Mouse (Mus musculus): ENCODE results near the gene Satb2. TPM values are rescaled to one million over a fixed set of nuclear protein-coding genes. Genes with fewer than 3 reads are reported as not detected.

Satb2 gene
- total and polyA plus RNA-seq, 3 experiments: 2.0 to 3.9 (median 2.1) TPM

DNA sequence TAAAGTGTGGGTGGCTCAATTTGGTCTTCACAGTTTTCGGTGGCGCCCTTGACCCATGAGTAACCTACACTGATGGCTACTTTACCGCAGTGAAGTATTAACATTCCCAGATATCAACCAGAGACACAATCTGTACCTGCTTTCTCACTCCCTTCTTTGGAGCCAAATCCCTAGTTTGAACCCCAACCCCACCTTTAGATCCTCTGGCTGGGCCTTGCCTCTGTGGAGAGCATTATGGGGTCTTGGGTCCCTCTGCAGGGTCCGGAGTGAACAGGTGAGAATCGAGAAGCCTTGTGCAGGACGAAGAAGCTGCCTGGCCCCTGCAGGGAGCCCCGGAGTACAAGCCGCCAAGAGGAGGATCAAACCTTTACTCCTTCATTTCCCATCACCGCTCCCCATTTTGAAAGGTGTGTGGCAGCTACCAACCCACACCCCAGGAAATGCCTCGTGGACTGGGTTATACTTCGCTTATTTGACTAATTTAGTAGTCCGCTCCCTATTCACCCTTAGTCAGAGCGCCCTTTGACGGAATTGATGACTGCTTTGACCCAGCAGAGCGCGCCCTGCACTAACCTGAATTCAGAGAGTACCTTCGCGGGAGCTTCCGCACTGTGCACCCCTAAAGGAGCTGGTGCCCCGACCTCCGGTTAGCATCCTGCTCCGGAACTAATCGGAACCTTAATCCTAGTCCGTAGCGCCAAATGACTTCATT is 5.5 kb upstream of the Satb2 start (continued):
- no peak for TF ChIP-seq HCFC1 (IDR thresholded peaks at IDR 0.05; ENCODE audit: low read depth, low read length)
- no peak for TF ChIP-seq POLR2A (IDR thresholded peaks at IDR 0.05; ENCODE audit: low read depth, low read length)

DNA sequence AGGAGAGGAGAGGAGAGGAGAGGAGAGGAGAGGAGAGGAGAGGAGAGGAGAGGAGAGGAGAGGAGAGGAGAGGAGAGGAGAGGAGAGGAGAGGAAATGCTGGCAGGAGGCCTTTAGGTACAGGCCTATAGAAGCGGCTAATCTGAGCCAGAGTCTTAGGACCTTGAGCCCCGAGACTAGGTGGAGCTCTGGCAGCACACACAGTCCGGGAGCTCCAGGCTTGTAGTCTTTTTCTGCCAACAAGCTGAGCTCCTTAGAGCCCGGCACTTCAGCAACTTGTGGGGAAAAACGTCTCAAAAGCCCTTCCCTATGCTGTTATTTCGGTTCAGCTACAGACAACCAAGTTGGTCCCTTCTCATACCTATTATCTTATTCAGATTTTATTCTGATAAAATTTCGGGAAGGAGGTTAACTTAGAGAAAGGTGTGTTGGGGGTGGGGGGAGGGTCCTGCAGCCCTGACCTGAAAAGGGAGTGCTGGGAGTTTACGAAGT is 4.7 kb upstream of the Satb2 start:
- Histone ChIP-seq H3K79me2 (replicated peaks; ENCODE audit: control insufficient read depth, extremely low read depth, insufficient read depth, poor library complexity, severe bottlenecking) (no peaks in the 10 kb centered on the region), H3K4me1 (ENCODE audit: control insufficient read depth in 1 of 2, insufficient read depth in 2 of 2) (no peaks in the 10 kb centered on the region), H3K36me3 (replicated peaks in 1 of 2; ENCODE audit: control insufficient read depth in 1 of 2, insufficient read depth in 1 of 2, low read length in 1 of 2) (no peaks in the 10 kb centered on the region), H3K27me3 (replicated peaks) (no peaks in the 10 kb centered on the region), H3K9me3 (replicated peaks; ENCODE audit: low read length) (no peaks in the 10 kb centered on the region), H3K9ac (ENCODE audit: insufficient read depth, low read depth) (no peak overlapping the region), H3K4me2 (ENCODE audit: insufficient read depth, low read depth, poor library complexity, severe bottlenecking) (no peak overlapping the region), H3K4me3 (replicated peaks in 1 of 3; ENCODE audit: low read depth in 2 of 3, low read length in 2 of 3, poor library complexity in 1 of 3) (no peak overlapping the region), H3K27ac (ENCODE audit: insufficient read depth, low read depth) (no peak overlapping the region)
- in situ Hi-C loops (cut with MboI; ENCODE audit: low pct_ligation_motif_present, low pct_unique_long_range_greater_than_20kb, low sequenced_read_pairs) (loop anchor here (25.0 kb wide), 2 partner anchors 421 to 1096 kb away; no protein-coding TSS in a partner anchor), dilution Hi-C loops (cut with MboI; ENCODE audit: extremely low pct_ligation_motif_present, extremely low pct_unique_long_range_greater_than_20kb, low sequenced_read_pairs) (no loop called here)
- DNase-seq (ENCODE audit: extremely low read depth): no peak
- no peak for TF ChIP-seq UBTF (IDR thresholded peaks at IDR 0.05; ENCODE audit: low read depth, low read length)

DNA sequence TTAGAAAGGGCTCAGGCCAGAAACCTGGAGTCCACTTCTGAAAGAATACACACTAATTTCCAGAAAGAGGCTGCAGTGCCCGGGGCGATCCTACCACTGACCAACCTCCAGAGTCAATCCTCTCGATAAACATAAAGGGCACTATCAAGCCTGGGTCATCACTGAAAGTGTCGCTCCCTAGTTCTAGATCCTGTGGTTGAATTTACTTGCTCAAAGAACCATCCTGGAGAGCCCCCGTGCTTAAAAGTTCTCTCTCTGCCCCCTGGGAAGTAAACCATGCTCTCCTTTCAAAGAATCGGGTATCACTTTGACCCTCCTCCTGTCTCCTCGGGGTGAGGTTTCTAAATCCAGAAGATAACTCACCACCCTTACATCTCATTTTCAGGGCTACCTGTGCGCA is 4.2 kb upstream of the Satb2 start:
- Histone ChIP-seq H3K9ac (ENCODE audit: insufficient read depth, low read depth) (no peak overlapping the region), H3K27ac (ENCODE audit: insufficient read depth, low read depth) (no peak overlapping the region), H3K4me3 (replicated peaks in 1 of 3; ENCODE audit: low read depth in 2 of 3, low read length in 2 of 3, poor library complexity in 1 of 3) (no peak overlapping the region), H3K27me3 (replicated peaks) (no peaks in the 10 kb centered on the region), H3K9me3 (replicated peaks; ENCODE audit: low read length) (no peaks in the 10 kb centered on the region), H3K36me3 (replicated peaks in 1 of 2; ENCODE audit: control insufficient read depth in 1 of 2, insufficient read depth in 1 of 2, low read length in 1 of 2) (no peaks in the 10 kb centered on the region), H3K79me2 (replicated peaks; ENCODE audit: control insufficient read depth, extremely low read depth, insufficient read depth, poor library complexity, severe bottlenecking) (no peaks in the 10 kb centered on the region), H3K4me2 (ENCODE audit: insufficient read depth, low read depth, poor library complexity, severe bottlenecking) (no peak overlapping the region), H3K4me1 (ENCODE audit: control insufficient read depth in 1 of 2, insufficient read depth in 2 of 2) (no peaks in the 10 kb centered on the region)
- no peak for DNase-seq (ENCODE audit: extremely low read depth)
- dilution Hi-C loops (cut with MboI; ENCODE audit: extremely low pct_ligation_motif_present, extremely low pct_unique_long_range_greater_than_20kb, low sequenced_read_pairs): no loop called here
- TF ChIP-seq E2F4 (IDR thresholded peaks at IDR 0.05; ENCODE audit: insufficient replicate concordance, low read depth, low read length) (no peak), RAD21 (IDR thresholded peaks at IDR 0.05; ENCODE audit: low read depth, low read length) (no peak), NELFE (IDR thresholded peaks at IDR 0.05; ENCODE audit: low read depth, low read length) (no peak), TBP (conservative IDR thresholded peaks at IDR 0.05; ENCODE audit: low read depth, low read length) (no peak), UBTF (IDR thresholded peaks at IDR 0.05; ENCODE audit: low read depth, low read length) (no peak), JUN (IDR thresholded peaks at IDR 0.05; ENCODE audit: insufficient read depth, low read depth, low read length) (no peak), MXI1 (IDR thresholded peaks at IDR 0.05; ENCODE audit: low read depth, low read length) (no peak), ZMIZ1 (IDR thresholded peaks at IDR 0.05; ENCODE audit: low read depth, low read length) (no peak), POLR2A (IDR thresholded peaks at IDR 0.05; ENCODE audit: low read depth, low read length) (no peak), USF1 (IDR thresholded peaks at IDR 0.05; ENCODE audit: low read depth, low read length) (no peak), RCOR1 (conservative IDR thresholded peaks at IDR 0.05; ENCODE audit: low read depth, low read length) (no peak), BHLHE40 (IDR thresholded peaks at IDR 0.05; ENCODE audit: low read depth, low read length) (no peak), PAX5 (IDR thresholded peaks at IDR 0.05; ENCODE audit: low read length) (no peak), MYC (IDR thresholded peaks at IDR 0.05; ENCODE audit: low read depth, low read length) (no peak), ZNF384 (IDR thresholded peaks at IDR 0.05; ENCODE audit: low read depth, low read length) (no peak), GABPA (IDR thresholded peaks at IDR 0.05; ENCODE audit: insufficient replicate concordance, low read depth, low read length) (no peak), MAX (IDR thresholded peaks at IDR 0.05; ENCODE audit: low read length) (no peak), TCF12 (IDR thresholded peaks at IDR 0.05; ENCODE audit: low read depth, low read length) (no peak), SIN3A (IDR thresholded peaks at IDR 0.05; ENCODE audit: low read length) (no peak)
- in situ Hi-C loops (cut with MboI; ENCODE audit: low pct_ligation_motif_present, low pct_unique_long_range_greater_than_20kb, low sequenced_read_pairs): loop anchor here (25.0 kb wide), 2 partner anchors 420 to 1095 kb away; no protein-coding TSS in a partner anchor

All from CH12.LX (cell line).